Mouse (Mus musculus): Measurements from ENCODE around the gene Aldh8a1. TPM values are rescaled to one million over a fixed set of nuclear protein-coding genes. Genes with fewer than 3 reads are reported as not detected.

The Aldh8a1 gene
- total RNA-seq (2021) = under 1 TPM in 1 of 2 experiments, not detected in 1; 0.29 TPM
- long read RNA-seq, experiment 1 = 0 reads
- long read RNA-seq, experiment 2 = 0 reads

DNA sequence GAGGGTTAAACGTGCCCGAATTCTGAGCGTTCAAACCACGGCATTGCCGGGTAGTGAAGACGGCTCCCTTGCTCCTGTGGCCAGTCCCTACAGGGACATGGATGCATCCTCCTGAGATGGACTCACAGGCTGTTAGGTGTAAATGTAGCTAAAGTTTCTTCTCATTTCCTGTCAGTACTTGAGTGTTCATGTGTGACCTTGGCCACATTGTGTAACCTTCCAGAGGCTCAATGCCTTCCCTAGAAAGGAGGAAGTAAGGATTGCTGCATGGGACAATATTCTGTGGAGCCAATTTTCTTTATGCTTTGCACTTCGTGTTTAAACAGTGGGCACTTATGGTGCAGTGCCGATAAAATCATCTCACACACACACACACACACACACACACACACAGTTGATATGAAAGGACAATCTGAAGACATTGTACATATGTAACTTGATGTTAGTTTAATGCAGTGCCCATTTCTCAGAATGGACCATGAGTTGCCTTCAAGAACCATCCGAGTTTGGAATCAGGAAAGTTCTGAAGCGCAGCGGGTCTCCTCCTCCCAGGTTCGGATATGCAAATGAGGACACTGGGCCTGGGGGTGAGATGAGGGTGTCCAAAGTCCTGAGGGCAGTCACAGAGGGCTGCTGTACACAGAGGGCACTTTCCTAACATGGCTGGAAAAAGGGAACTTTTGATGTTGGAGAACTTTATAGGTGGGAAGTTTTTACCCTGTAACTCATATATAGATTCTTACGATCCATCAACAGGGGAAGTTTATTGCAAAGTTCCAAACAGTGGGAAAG lies at the start of gene Aldh8a1:
Aldh8a1 (plus strand) TSS at position 610 of the 792 bp plus-strand sequence.
- DNase-seq = no peak

DNA sequence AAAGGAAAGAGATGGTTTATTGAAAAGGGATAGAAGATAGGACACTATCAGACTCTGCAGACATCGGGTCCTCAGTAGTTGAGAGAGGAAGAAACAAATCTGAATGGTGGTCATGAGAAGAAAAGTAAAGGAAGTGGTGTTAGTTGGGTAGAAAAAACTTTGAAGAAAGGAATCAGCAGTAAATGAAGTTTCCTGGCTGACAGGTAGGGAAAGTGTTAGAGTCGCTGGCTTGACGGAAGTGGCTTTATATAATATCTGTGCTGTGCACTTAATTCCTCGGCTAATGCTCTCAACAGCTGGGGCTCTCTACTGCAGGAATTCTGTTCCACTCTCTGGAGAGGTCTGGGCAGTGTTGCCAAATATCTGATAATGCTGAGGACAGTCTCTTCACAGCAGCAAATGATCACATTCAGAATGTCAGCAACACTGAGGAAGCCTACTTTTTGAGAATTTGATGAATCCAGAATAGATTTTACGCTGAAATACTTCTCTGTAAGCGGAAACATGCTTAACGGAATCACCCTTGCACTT lies 49.4 kb upstream of the Aldh8a1 start:
- DNase-seq = no peak

DNA sequence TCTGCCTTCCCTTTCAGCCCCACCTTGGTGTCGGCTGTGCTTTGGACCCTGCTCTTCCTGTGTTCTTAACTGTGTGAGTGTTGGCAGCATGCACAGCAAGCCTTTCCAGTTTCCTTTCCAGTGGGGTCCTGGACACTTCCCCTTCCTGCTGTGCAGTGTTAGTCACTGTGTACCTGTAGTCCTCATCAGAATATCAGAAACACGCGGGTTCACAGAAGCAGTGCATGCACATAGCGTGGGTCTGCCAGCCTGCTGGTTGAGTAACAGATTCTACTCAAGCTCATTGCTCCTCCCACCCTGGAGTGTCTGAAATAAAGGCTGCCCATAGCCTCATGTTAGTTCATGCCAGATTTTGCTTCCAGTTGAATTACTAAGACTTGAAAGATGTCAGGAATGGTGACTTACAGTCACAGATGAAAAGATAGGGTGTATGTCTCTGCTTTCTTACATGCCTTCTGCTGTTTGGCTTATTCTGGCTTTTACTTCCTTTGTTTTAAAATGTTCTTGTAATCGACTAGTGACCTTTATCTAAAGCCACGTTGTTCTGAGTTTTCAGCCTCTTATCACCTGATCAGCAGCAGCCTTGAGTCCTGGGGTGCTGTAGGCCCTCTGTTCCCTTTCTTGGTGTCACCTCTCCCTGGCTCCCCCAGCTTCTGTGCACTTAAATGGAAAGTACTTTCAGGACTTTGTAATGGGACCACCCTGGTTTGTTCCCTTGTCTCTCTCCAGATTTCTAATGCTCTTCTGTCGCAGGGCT lies 42.6 kb upstream of the Aldh8a1 start:
- no peak for DNase-seq

DNA sequence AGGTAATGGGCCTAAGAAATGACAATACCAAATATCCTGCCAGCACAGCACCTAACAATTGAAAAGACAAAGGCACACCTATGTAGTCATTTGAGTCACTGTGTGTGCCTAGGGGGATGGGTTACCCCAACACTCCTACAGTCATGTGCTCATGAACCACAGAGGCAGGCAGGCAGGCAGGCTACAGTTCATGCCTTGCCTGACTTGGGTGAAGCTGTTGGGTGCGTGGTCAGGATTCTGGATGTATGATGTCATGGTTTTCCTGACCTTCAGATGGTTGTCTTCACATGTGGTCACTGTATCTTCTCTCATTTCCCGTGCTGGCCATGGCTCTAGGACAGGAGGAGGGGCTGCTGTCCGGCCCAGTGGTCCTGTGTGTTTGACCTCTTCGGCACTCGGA lies 41.6 kb upstream of the Aldh8a1 start:
- no peak for DNase-seq

DNA sequence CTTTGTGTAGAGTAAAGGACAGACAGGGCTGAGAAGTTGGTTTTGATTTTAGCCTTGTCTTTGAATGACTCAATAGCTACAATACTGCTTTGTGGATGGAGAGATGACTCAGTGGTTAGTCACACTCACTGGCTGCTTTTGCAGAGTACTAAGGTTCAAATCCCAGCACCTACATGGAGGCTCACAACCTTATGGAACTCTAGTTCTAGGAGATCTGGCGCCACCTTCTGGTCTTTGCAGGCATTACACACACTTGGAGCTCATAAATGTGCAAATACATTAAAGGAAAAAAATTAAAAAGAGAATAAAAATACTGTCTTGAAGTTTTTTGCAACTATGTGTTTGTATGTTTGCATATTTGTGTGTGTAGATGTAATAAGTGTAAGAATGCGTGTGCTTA lies 39.9 kb upstream of the Aldh8a1 start:
- DNase-seq = peak; percentile 14

DNA sequence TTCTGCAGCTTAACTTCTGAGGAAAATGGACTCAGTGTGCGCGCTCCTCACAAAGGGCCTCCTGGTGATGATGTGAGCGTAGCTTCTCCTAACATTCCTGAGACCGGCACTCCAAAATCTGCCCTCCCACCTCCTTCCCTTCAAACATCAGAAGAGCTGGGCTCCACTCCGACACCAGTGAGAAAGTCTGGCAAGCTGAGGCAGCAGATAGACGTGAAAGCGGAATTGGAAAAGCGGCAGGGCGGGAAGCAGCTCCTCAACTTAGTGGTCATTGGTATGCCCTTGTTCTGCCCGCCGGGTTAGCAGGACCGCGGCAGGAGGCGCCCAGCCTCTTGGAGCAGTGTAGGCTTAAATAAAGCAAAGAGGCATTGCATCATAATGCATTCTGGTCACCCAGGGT lies 35.4 kb upstream of the Aldh8a1 start:
- DNase-seq = no peak

DNA sequence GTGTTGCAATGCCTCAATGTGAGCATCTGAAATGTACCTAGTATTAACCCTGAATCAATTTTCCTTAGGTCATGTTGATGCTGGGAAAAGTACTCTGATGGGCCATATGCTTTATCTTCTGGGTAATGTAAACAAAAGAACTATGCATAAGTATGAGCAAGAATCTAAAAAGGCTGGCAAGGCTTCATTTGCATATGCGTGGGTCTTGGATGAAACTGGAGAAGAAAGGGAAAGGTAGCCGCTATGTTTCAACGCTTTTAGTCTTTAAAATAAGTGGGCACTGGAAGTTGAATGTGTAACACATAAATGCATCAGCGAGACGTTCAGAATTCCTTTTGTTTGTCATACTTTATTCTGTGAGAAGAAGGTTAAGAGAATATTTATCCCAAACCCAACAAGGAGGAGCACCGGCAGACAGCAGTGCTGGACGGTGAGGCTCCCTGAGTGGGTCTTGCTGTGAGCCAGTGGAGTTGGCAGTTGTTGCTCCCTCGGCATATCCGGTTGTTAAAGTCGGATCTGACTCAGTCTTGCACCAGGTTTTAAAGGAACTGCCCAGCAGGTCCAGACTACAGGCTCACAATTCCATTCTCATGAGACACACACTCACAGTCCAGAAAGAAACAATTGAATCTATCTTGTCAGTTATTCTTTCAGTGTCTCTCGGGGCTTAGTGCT lies 34.6 kb upstream of the Aldh8a1 start:
- no peak for DNase-seq

DNA sequence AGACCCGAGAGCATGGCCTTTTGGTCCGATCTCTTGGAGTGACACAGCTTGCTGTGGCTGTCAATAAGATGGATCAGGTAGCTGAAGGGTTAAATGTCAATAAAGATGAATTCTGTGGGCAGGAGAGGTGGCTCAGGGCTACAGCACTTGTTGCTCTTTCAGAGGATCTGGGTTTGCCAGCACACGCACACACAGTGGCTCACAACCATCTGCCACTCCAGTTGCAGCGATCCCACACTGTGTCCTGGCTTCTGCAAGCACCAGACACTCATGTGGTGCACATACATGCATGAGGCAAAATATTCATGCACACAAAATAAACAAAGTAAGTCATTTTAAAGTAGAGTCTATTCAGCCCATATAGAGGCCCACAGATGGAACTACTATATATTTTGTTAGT lies 29.8 kb upstream of the Aldh8a1 start:
- DNase-seq = no peak

DNA sequence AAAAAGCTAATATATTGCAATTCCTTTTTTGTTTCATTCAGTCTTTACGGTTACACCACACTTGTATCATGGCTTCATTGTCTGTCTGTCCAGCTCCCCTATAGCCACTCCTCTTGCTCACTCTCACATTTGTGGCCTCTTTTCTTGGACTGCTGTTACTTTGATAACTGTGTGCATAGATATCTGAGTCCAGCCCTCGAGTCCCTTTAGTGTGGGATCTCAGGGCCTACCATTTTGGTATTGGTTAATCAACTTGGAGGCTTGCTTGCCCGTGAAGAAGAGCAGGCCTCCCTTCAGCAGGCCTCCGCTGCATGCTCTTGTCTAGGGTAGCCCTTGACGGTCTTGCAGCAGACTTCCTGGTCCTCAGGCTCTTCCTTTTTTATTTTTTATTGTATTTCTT lies 27.6 kb upstream of the Aldh8a1 start:
- DNase-seq = no peak

DNA sequence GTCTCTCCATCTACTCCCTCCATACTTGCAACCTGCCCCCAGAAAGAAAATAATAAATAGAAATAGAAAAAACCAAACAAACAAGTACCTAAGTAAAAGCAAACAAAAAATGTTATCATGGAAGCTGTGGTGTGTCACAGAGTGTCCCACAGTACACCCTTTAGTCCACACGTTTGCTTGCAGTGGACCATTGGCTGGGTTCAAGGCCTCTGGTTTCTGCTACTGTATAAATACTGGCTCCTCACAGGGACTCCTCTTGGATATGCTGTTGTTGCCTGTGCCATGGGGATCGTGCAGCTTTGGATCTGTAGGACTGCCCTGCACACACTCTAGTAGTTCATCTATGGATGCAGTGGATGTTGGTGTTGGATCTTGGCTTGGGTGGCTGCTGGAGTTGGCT lies 27.1 kb upstream of the Aldh8a1 start:
- DNase-seq = no peak

DNA sequence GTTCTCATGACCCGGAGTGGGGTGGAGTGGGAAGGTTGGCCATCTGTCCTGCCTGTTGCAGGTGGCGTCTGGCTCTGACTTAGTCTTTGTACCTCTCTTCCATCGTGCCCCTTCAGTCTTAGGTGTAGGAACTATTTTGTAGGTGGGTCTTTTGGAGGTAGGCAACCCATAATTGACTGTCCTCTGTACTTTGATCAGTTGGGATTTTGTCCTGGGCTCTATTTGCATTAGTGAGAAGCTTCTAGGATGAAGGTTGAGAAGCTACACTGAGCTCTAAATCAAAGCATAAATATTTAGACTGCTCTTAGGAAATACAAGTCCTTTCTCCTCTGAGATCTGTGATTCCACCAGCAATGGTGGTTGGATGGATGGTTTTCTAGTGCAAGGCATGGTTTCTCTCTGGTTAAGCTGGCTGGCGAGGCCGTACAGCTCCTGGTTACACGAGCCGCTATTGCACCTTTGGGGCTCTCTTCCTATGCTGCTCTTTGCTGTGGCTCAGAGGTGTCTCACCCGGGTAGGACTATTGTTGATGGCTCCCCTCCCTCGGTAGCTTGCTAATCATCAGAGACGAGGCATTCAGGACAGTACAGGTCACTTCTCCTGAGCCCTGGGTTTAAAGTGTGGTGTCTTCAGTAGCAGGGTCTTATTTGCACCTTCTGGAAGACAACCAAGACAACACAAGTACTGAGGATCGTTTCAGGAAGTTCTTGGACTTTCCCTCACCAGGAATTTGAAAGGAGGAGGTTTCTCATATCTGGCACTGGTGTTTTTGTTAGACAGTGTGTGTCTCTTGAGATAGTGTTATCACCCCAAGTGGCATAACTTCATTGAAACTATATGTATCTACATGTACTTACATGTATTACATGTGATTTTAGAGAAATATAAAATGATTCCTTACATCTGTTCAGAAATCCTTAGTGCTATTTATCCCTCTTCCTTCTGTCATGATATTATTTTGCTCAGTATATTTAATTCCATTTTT lies 26.3 kb upstream of the Aldh8a1 start:
- DNase-seq = no peak

DNA sequence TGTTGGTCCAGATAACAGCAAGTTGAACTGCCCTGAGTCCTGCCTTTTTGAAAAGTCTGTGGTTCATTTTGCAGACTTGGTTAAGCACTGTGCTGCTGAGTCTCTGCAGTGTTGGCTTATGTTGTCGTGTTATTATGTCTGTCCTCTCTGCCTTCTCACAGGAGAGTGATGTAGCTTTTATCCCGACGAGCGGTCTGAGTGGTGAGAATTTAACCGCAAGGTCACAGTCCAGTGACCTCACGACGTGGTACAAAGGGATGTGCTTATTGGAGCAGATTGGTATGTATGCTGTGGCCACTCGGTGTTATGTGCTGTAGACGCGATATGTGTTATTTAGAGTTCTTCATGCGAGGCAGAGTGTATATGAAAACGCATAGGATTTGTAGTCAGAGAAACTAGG lies 25.3 kb upstream of the Aldh8a1 start:
- no peak for DNase-seq

DNA sequence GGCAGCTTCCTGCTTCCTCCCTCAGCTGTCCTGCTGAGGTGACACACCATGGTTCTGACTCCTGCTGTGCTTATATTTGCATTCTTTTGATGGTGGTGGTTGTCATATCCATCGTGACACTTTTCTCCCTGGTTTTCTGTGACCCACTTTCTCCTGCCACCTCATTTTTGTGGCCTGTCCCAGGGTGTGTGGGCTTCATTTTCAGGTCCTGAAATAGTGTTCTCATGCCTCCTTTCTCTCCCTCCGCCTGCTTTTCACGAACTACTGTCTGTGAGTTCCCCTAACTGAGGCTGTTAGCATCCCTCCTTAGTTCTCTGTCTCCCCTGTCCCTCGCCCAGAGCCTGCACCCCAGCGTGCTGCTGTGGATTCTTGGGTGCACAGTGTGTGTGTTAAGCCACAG lies 23.2 kb upstream of the Aldh8a1 start:
- DNase-seq = no peak

DNA sequence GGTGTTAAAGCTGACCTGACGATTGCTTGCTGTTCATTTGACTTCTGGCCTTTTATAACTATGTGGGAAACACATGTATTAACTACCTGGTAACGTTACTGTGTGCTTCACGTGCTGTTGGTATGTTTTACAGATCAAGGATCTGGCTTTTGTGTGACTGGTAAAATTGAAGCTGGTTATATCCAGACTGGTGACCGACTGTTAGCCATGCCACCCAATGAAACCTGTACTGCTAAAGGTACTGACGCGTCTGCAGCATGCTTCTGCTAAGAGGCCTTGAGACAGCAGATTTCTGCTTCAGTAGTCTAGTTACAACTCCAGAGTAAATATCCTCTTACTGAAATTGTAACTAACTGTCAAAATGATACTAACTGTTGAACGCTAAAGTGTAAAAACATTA lies 22.6 kb upstream of the Aldh8a1 start:
- no peak for DNase-seq

DNA sequence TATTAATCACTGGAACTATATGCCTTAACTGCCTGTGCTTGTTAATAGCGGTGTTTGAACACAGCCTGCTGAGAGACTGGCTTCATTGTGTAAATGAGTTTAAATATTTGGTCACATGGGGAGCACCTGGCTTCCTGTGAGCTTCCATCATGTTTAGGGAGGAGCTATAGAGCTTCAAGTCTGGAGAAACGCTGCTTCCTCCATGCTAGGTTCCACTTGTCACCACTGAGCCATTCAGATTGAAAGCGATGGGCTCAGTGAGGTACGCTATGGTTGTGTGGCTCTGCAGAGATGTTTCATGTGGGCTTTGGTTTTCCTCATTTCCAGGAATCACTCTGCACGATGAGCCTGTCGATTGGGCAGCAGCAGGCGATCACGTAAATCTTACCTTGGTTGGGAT lies 19.1 kb upstream of the Aldh8a1 start:
- no peak for DNase-seq

DNA sequence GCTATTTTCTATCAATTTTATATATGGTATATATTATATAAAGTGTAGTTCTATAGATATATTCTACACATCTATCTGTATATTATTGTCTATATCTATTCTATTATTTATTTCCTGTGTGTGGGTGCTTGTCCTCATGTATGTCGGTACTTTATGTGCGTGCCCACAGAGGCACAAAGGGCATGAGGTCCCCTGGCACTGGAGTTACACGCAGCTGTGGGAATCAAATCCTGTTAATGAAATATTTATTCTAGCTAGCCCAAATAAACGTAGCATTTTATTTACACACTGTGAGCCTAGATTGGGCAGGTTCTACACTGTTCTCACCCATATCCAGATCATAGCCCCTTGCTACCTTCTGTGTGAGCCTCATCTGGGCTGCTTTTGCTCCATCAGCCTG lies 18.0 kb upstream of the Aldh8a1 start:
- DNase-seq = no peak

DNA sequence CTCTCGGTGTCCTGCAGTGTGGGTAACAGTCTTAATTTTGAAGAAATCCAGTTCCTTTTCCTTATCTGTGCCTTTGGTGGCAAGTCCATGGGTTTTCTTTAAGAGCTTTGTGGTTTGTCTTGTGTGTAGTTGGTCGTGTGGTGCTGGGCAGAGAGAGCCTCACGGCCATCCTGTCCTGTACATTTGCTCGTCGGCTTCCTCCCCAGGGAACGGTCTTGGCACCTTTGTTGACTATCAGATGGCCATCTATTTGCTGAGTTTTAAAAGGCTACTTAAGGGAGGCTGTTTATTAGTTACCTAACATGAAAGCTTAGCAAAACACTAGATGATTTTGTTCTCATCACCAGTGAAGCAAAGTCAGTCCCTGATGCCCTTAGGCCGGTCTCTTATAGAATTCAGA lies 15.2 kb upstream of the Aldh8a1 start:
- DNase-seq = no peak

DNA sequence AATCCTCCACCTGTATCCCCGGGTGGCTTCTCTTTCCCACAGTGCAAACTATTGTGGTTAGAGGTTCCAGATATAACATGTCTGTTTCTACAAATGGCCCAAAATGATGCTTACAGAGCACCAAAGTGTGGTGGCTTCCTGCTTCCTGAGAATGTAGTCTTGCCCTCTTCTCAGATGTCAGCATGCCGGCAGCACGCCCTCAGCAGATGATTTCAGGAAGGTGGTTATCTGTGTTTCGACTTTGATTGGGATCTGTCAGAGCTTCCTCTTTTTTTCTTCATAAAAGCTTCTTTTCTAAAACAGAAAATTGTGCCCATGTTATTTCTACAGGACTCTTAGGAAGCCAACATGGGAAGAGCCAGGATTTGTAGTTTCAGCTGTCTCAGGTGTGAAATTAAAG lies 13.8 kb upstream of the Aldh8a1 start:
- no peak for DNase-seq

DNA sequence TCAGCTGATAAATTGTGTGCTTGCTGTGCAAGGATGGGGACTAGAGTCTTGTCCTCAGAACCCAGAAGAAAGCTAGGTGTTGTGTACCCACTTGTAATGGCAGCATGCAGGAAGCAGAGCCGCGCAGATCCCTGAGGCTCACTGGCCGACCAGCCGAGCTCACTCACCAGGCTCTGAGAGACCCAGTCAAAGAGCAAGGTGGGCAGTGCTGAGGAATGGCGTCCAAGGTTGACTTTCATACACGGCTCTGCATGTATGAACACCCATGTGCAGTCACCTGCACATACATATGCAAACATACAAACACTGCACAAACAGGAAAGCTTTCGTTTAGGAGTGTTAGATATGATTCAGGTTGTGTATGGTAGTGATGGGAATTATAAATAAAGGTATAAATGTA lies 12.1 kb upstream of the Aldh8a1 start:
- no peak for DNase-seq

DNA sequence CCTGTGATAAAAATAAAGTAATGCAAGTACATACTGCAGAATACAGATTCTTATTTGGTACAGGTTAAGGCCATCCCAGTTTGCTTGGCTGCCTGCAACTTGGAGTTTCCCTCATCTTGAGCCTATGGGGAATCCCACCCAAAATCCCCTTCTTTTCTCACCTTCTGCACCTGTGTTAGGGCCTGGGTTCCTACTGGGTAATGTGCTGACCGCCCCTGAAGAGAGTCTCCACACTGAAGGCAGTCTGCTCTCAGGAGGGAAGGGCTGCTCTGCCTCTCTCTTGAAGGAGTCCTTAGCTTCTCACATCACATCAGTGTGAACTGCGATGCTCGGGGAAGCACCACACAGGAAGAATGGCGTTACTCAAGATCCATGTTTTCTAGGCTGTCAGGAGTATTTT lies 11.2 kb upstream of the Aldh8a1 start:
- no peak for DNase-seq

DNA sequence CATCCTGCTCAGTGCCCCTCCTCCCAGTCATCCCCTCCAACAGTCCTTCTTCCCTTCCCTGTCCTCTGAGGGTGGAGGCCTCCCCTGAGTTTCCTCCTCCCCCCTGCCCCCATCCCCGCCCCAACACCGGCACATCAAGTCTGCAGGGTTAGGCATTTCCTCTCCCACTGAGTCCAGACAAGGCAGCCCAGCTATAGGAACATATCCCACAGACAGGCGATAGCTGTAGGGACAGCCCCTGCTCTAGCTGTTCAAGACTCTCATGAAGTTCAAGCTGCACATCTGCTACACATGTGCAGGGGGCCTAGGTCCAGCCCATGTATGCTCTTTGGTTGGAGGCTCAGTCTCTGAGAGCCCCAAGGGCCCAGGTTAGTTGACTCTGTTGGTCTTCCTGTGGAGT lies 10.6 kb upstream of the Aldh8a1 start:
- DNase-seq = no peak

DNA sequence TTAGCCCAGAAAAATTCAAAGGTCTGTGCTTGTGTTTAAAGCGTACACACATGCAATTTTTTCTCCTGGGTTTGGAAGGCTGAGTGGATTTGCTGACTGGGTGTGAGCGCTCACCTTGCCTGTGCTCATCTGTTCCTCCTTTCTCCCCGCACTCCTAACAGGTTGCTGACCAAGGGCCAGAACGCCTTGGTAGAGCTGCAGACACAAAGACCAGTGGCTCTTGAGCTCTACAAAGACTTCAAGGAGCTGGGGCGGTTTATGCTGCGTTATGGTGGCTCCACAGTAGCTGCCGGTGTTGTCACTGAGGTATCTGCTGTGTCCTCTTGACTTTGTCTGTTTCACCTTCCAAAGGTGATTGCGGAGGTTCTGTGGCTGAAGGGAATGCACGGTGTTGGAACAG lies 9.6 kb upstream of the Aldh8a1 start:
- DNase-seq = no peak
